Mouse (Mus musculus) intestine, embryonic 16.5 days (tissue): ENCODE data around the gene Hdgfl2. TPM values are rescaled to one million over a fixed set of nuclear protein-coding genes. Genes with fewer than 3 reads are reported as not detected.
"Not testable (repeated sequence)": the region's sequence is repeated elsewhere in the genome, so short reads cannot be mapped to it uniquely, and the experiment has no call there.

ENCODE experiments used
- ATAC-seq: fragments of 200-750 bp; cut with Nextera tagmentation; 2 replicates; pipeline ENCODE4 v1.8.0; 2017; ENCODE audit warnings: moderate TSS enrichment, moderate library complexity
- H3K27ac ChIP-seq: fragments of 300-500 bp; sonication (generic); 2 replicates; pipeline ENCODE4 v1.5.1; 2014; ENCODE audit warnings: mild to moderate bottlenecking, low read length
- H3K27me3 ChIP-seq: fragments of 300-500 bp; sonication (generic); replicated peaks from 2 replicates; pipeline ENCODE4 v1.6.1; 2014; ENCODE audit warnings: low read length, control low read depth, mixed read lengths; ENCODE audit not compliant: control insufficient read depth, insufficient read depth
- H3K36me3 ChIP-seq: fragments of 300-500 bp; sonication (generic); 2 replicates; pipeline ENCODE4 v1.6.1; 2014; ENCODE audit warnings: low read length, control low read depth; ENCODE audit not compliant: control insufficient read depth, insufficient read depth
- H3K4me1 ChIP-seq: fragments of 300-500 bp; sonication (generic); 2 replicates; pipeline ENCODE4 v1.6.1; 2014; ENCODE audit warnings: low read length, control low read depth, mixed read lengths; ENCODE audit not compliant: control insufficient read depth, insufficient read depth
- H3K4me2 ChIP-seq: fragments of 300-500 bp; sonication (generic); 2 replicates; pipeline ENCODE4 v1.6.1; 2014; ENCODE audit warnings: low read depth, low read length, control low read depth
- H3K4me3 ChIP-seq: fragments of 300-500 bp; sonication (generic); 2 replicates; pipeline ENCODE4 v1.5.1; 2014; ENCODE audit warnings: mild to moderate bottlenecking, low read length
- H3K9ac ChIP-seq: fragments of 300-500 bp; sonication (generic); 2 replicates; pipeline ENCODE4 v1.6.1; 2014; ENCODE audit warnings: low read depth, low read length
- H3K9me3 ChIP-seq: fragments of 300-500 bp; sonication (generic); 2 replicates; pipeline ENCODE4 v1.6.1; 2016; ENCODE audit warnings: low read length, control low read depth; ENCODE audit not compliant: control insufficient read depth
- WGBS: fragments of 180-500 bp; shearing (Covaris S2); extraction: QIAGEN DNeasy Blood & Tissue Kit; methylation state at CpG from one replicate; pipeline ENCODE4 v1.1.7; 2014; 5-methylcytosine and 5-hydroxymethylcytosine counted together
- polyA plus RNA-seq: library from polyadenylated mRNA; unstranded; fragments of >200 nt; fragmentation: Nextera tagmentation; extraction: Ambion mirVana; gene quantifications from 2 replicates; pipeline ENCODE4 v1.2.1, GENCODE M21; 2015

The Hdgfl2 gene
- polyA plus RNA-seq, 1 experiment from 2014 or later, result 75.0 TPM

GRCm38 (mm10) chr17:56098711-56099572, 19.5 kb downstream of the Hdgfl2 start:
- Histone ChIP-seq H3K4me2 (no peak overlapping the region), H3K27me3 (no peaks in the 10 kb centered on the region)
- no peak for ATAC-seq

DNA sequence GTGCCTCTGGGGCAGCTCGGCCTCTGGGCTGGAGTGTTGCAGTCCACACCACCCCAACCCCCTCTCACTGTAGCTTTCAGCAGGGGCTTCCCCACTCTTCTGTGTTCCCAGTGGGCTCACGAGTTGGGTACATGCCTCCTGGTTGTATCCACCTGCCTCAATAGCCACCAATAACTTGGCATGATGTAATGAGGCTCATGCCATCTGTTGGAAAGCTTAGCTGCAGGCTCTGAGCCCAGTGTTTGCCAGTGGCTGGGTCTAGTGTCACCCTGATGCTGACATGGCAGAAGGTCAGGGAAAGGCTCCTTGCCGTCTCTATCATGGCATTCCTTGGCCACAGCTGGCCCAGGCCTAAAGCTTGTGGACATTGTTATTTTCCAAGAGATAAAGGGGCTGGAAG, 21.4 kb downstream of the Hdgfl2 start:
- Histone ChIP-seq H3K9ac (no peak overlapping the region), H3K36me3 (peaks cover 12% of the 10 kb centered on the region), H3K9me3 (no peaks in the 10 kb centered on the region), H3K27ac (no peak overlapping the region), H3K4me2 (no peak overlapping the region), H3K4me1 (no peaks in the 10 kb centered on the region), H3K4me3 (no peak overlapping the region), H3K27me3 (no peaks in the 10 kb centered on the region)
- WGBS, result 90% methylated on average over 3 of the region's 3 CpGs
- ATAC-seq, result no peak

More at GRCm38 (mm10) chr17:56098711-56099572, 19.5 kb downstream of the Hdgfl2 start:
- Histone ChIP-seq H3K9me3 (no peaks in the 10 kb centered on the region), H3K9ac (no peak overlapping the region), H3K36me3 (peaks cover 12% of the 10 kb centered on the region), H3K4me1 (no peaks in the 10 kb centered on the region), H3K27ac (no peak overlapping the region), H3K4me3 (no peak overlapping the region)
- 92% methylated on average over 15 of the region's 15 CpGs for WGBS

DNA sequence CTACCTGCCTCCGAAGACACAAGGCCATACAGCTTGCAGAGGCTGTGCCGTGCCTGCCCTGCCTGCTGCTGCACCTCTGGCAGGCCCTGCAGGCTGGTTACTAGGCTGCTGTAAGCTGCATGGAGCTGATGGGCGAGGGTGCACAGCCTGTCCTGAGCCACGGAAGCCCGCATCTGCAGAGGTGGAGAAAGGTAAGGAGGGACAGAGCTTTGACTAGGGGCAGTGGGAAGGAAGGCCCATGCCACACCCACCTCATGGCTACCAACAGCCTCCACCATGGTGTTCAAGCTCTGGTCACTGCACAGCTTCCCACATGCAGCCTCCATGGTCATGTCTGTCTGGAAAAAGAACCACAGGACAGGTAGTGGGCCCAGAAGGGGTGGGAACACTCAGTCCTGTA, 22.7 kb downstream of the Hdgfl2 start:
- H3K4me1 ChIP-seq, result no peaks in the 10 kb centered on the region
- no peak overlapping the region for H3K9ac ChIP-seq
- no peak overlapping the region for H3K27ac ChIP-seq
- H3K36me3 ChIP-seq, result peaks cover 12% of the 10 kb centered on the region
- no peaks in the 10 kb centered on the region for H3K9me3 ChIP-seq
- 93% methylated on average over 5 of the region's 5 CpGs for WGBS
- no peak overlapping the region for H3K4me3 ChIP-seq
- H3K4me2 ChIP-seq, result no peak overlapping the region
- H3K27me3 ChIP-seq, result no peaks in the 10 kb centered on the region
- ATAC-seq, result no peak

GRCm38 (mm10) chr17:56102927-56103326, 23.5 kb downstream of the Hdgfl2 start:
- no peaks in the 10 kb centered on the region for H3K9me3 ChIP-seq
- no peak overlapping the region for H3K9ac ChIP-seq
- H3K4me2 ChIP-seq, result no peak overlapping the region
- ATAC-seq, result no peak
- H3K36me3 ChIP-seq, result peaks cover 12% of the 10 kb centered on the region
- no peaks in the 10 kb centered on the region for H3K4me1 ChIP-seq
- no peak overlapping the region for H3K27ac ChIP-seq
- 90% methylated on average over 9 of the region's 9 CpGs for WGBS
- H3K4me3 ChIP-seq, result no peak overlapping the region
- H3K27me3 ChIP-seq, result no peaks in the 10 kb centered on the region

DNA sequence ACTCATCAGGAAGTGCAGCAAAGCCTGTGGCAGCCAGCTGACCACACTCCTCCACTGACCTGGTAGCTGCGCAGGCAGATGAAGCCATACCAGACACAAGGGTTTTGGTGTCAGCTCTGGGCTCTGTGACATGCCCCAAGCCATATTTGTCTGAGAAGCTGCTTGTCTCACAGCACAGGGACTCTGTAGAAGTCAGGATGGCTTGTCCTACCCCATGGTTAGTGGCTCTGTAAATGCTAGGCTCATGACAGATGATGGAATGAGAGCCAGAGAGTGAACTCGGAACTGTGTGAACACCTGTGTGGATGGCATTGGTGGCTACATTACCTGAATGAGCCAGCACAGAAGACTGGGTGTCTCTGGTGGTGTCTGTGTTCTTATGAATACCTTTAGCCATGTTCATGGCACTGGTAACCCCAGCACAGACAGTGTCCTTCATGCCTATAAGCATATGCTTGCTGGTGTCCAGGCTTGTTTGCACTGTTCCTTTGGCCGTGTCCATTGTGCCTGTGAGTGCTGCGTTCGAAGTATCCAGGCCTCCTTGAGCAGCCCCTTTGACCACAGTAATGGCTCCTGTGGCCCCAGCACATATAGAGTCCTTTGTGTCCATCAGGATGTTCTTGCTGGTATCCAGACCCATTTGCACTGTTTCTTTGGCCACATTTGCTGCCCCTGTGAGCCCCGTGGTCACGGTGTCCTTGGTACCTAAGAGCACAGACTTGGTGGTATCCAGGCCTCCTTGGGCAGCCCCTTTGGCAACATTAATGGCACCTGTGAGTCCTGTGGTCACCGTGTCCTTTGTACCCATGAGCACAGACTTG, 24.2 kb downstream of the Hdgfl2 start:
- Histone ChIP-seq H3K36me3 (peaks cover 8% of the 10 kb centered on the region), H3K4me1 (peaks cover 2% of the 10 kb centered on the region; the same call in 1 of the 2 replicates), H3K4me3 (no peak overlapping the region), H3K4me2 (no peak overlapping the region), H3K9ac (no peak overlapping the region), H3K9me3 (no peaks in the 10 kb centered on the region), H3K27me3 (no peaks in the 10 kb centered on the region), H3K27ac (no peak overlapping the region)
- WGBS, result 94% methylated on average over 8 of the region's 8 CpGs
- ATAC-seq, result no peak

GRCm38 (mm10) chr17:56104821-56105220, 25.4 kb downstream of the Hdgfl2 start:
- not testable (repeated sequence) for H3K4me2 ChIP-seq, ATAC-seq, H3K27ac ChIP-seq, H3K27me3 ChIP-seq, H3K4me1 ChIP-seq, H3K9me3 ChIP-seq, H3K36me3 ChIP-seq, H3K9ac ChIP-seq, H3K4me3 ChIP-seq
- 85% methylated on average over 2 of the region's 5 CpGs for WGBS

DNA sequence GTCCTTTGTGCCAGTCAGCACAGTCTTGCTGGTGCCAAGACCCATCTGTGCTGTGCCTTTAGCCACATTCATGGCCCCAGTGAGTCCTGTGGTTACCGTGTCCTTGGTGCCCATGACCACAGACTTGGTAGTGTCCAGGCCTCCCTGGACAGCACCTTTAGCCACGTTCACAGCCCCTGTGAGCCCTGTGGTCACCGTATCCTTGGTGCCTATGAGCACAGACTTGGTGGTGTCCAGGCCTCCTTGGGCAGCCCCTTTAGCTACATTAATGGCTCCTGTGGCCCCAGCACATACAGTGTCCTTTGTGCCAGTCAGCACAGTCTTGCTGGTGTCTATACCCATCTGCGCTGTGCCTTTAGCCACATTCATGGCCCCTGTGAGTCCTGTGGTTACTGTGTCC, 27.0 kb downstream of the Hdgfl2 start:
- H3K4me2 ChIP-seq, H3K27me3 ChIP-seq, H3K9me3 ChIP-seq, H3K9ac ChIP-seq, ATAC-seq, H3K4me1 ChIP-seq, H3K36me3 ChIP-seq, H3K4me3 ChIP-seq, H3K27ac ChIP-seq: not testable (repeated sequence)
- 94% methylated on average over 4 of the region's 4 CpGs for WGBS

DNA sequence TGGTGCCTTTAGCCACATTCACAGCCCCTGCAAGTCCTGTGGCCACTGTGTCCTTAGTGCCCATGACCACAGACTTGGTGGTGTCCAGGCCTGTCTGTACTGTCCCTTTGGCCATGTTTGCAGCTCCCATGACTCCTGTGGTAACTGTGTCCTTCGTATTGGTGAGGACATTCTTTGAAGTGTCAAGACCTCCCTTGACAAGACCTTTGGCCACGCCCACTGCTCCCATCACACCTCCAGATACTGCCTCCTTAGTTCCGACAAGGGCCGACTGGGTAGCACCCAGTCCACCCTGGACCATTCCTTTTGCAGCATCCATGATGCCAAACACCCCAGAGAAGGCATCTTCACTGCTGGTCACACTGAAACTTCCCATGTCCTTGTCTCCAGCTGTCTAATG, 27.5 kb downstream of the Hdgfl2 start:
- ATAC-seq, result no peak
- Histone ChIP-seq H3K36me3 (peaks cover 5% of the 10 kb centered on the region), H3K9ac (no peak overlapping the region), H3K4me3 (no peak overlapping the region), H3K27me3 (no peaks in the 10 kb centered on the region), H3K9me3 (no peaks in the 10 kb centered on the region), H3K4me1 (peaks cover 8% of the 10 kb centered on the region; the same call in 1 of the 2 replicates), H3K4me2 (no peak overlapping the region), H3K27ac (no peak overlapping the region)
- 68% methylated on average over 4 of the region's 4 CpGs for WGBS

- no peaks in the 10 kb centered on the region for H3K9me3 ChIP-seq
- no peak overlapping the region for H3K4me2 ChIP-seq
- peaks cover 8% of the 10 kb centered on the region; the same call in 1 of the 2 replicates for H3K4me1 ChIP-seq
- 76% methylated on average over 2 of the region's 2 CpGs for WGBS
- no peak overlapping the region for H3K9ac ChIP-seq
- ATAC-seq, result no peak
- no peak overlapping the region for H3K4me3 ChIP-seq
- no peak overlapping the region for H3K27ac ChIP-seq
- no peaks in the 10 kb centered on the region for H3K36me3 ChIP-seq
- H3K27me3 ChIP-seq, result no peaks in the 10 kb centered on the region
Measured at GRCm38 (mm10) chr17:56107736-56108135, 28.3 kb downstream of the Hdgfl2 start.
